Mouse (Mus musculus) kidney, embryonic 16.5 days (tissue): ENCODE results near the gene Espl1. TPM values are rescaled to one million over a fixed set of nuclear protein-coding genes. Genes with fewer than 3 reads are reported as not detected.
A peak's percentile ranks its signal among the peaks of the same experiment; 100 is the strongest.

Experiments used
- ATAC-seq: fragments of 200-750 bp; cut with Nextera tagmentation; 2 replicates; pipeline ENCODE4 v1.8.0; 2017; ENCODE audit warnings: moderate TSS enrichment; ENCODE audit not compliant: low FRiP score, low TSS enrichment
- H3K27ac ChIP-seq: fragments of 300-500 bp; sonication (generic); 2 replicates; pipeline ENCODE4 v1.5.1; 2014; ENCODE audit warnings: low read length
- H3K27me3 ChIP-seq: fragments of 300-500 bp; sonication (generic); 2 replicates; pipeline ENCODE4 v1.6.1; 2014; ENCODE audit warnings: low read length, control low read depth, mixed read lengths; ENCODE audit not compliant: insufficient read depth
- H3K36me3 ChIP-seq: fragments of 300-500 bp; sonication (generic); 2 replicates; pipeline ENCODE4 v1.6.1; 2014; ENCODE audit warnings: low read length, control low read depth, mixed read lengths; ENCODE audit not compliant: insufficient read depth
- H3K4me1 ChIP-seq: fragments of 300-500 bp; sonication (generic); 2 replicates; pipeline ENCODE4 v1.6.1; 2014; ENCODE audit warnings: low read length, control low read depth, mixed read lengths; ENCODE audit not compliant: insufficient read depth
- H3K4me2 ChIP-seq: fragments of 300-500 bp; sonication (generic); replicated peaks from 2 replicates; pipeline ENCODE4 v1.6.1; 2014; ENCODE audit warnings: low read depth, low read length
- H3K4me3 ChIP-seq: fragments of 300-500 bp; sonication (generic); 2 replicates; pipeline ENCODE4 v1.5.1; 2014; ENCODE audit warnings: mild to moderate bottlenecking, low read length
- H3K9ac ChIP-seq: fragments of 300-500 bp; sonication (generic); replicated peaks from 2 replicates; pipeline ENCODE4 v1.6.1; 2014; ENCODE audit warnings: low read length
- H3K9me3 ChIP-seq: fragments of 300-500 bp; sonication (generic); 2 replicates; pipeline ENCODE4 v1.6.1; 2016; ENCODE audit warnings: low read length, control low read depth
- WGBS: fragments of 180-500 bp; shearing (Covaris S2); extraction: QIAGEN DNeasy Blood & Tissue Kit; methylation state at CpG from one replicate; pipeline ENCODE4 v1.1.7; 2014; 5-methylcytosine and 5-hydroxymethylcytosine counted together
- polyA plus RNA-seq: library from polyadenylated mRNA; unstranded; fragments of >200 nt; fragmentation: Nextera tagmentation; extraction: Ambion mirVana; gene quantifications from 2 replicates; pipeline ENCODE4 v1.2.1, GENCODE M21; 2015

Gene Espl1
- polyA plus RNA-seq, 1 experiment from 2014 or later: 33.6 TPM

GRCm38 (mm10) chr15:102256431-102257201 is 39.5 kb upstream of the Espl1 start:
- Histone ChIP-seq H3K27me3 (no peaks in the 10 kb centered on the region), H3K36me3 (peaks cover 4% of the 10 kb centered on the region; the same call in 1 of the 2 replicates), H3K27ac (peak overlapping the region; percentile 37), H3K4me3 (peak overlapping the region; percentile 55), H3K4me1 (peaks cover 38% of the 10 kb centered on the region), H3K4me2 (peak overlapping the region; percentile 92), H3K9ac (peak overlapping the region; percentile 67), H3K9me3 (no peaks in the 10 kb centered on the region)
- 9% methylated on average over 22 of the region's 22 CpGs for WGBS
- ATAC-seq: no peak

- peak within 1 kb of the TSS; percentile 55 for H3K4me3 ChIP-seq
- WGBS: 2% methylated on average over 39 of the region's 46 CpGs
- no peaks in the 10 kb centered on the region for H3K9me3 ChIP-seq
- H3K27me3 ChIP-seq: no peaks in the 10 kb centered on the region
- peaks cover 41% of the 10 kb centered on the region for H3K4me1 ChIP-seq
- H3K27ac ChIP-seq: peak within 1 kb of the TSS; percentile 37
- H3K9ac ChIP-seq: peak within 1 kb of the TSS; percentile 67
- peaks cover under 1% of the 10 kb centered on the region; the same call in 1 of the 2 replicates for H3K36me3 ChIP-seq
- H3K4me2 ChIP-seq: peak within 1 kb of the TSS; percentile 92
- ATAC-seq: peak; percentile 60
These were observed 38.6 kb upstream of the Espl1 start, which contains the start of gene Rarg for GRCm38 (mm10) chr15:102257202-102258075. Gene Rarg, minus strand, starts transcription at chr15:102257517.

DNA sequence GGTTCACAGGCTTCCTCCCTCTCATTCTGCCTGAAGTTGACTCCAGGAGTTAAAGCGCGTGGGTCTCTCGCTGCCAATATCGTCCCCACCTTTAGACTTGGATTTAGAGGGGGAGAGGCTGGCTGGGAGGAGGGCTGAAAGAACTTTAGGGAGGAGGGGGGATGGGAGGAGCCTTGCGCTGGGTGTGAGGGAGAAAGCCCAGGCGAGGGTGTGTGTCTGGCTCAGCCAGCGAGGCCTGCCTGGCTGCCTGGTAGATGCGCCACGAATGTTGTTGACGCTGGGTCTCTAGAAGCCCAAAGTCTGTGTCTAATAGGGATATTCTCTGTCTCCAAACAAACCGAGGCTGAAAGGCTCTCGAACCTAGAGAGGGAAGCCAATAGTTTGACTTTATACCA is 38.0 kb upstream of the Espl1 start:
- no peaks in the 10 kb centered on the region for H3K9me3 ChIP-seq
- peak overlapping the region; percentile 67 for H3K9ac ChIP-seq
- ATAC-seq: peak; percentile 53; the same call in 1 of the 2 replicates
- peak overlapping the region; percentile 37 for H3K27ac ChIP-seq
- peak overlapping the region; percentile 92 for H3K4me2 ChIP-seq
- 15% methylated on average over 12 of the region's 12 CpGs for WGBS
- H3K4me1 ChIP-seq: peaks cover 44% of the 10 kb centered on the region
- no peaks in the 10 kb centered on the region for H3K36me3 ChIP-seq
- peak overlapping the region; percentile 55 for H3K4me3 ChIP-seq
- no peaks in the 10 kb centered on the region for H3K27me3 ChIP-seq

- Histone ChIP-seq H3K4me3 (no peak overlapping the region), H3K27me3 (no peaks in the 10 kb centered on the region), H3K4me1 (peaks cover 44% of the 10 kb centered on the region), H3K9me3 (no peaks in the 10 kb centered on the region), H3K36me3 (no peaks in the 10 kb centered on the region), H3K9ac (peak overlapping the region; percentile 27; the same call in 1 of the 2 replicates), H3K4me2 (peak overlapping the region; percentile 92; the same call in 1 of the 2 replicates), H3K27ac (peak overlapping the region; percentile 37; the same call in 1 of the 2 replicates)
- no peak for ATAC-seq
- WGBS: 29% methylated on average over 11 of the region's 11 CpGs
These were observed 37.3 kb upstream of the Espl1 start for GRCm38 (mm10) chr15:102258581-102259253.

DNA sequence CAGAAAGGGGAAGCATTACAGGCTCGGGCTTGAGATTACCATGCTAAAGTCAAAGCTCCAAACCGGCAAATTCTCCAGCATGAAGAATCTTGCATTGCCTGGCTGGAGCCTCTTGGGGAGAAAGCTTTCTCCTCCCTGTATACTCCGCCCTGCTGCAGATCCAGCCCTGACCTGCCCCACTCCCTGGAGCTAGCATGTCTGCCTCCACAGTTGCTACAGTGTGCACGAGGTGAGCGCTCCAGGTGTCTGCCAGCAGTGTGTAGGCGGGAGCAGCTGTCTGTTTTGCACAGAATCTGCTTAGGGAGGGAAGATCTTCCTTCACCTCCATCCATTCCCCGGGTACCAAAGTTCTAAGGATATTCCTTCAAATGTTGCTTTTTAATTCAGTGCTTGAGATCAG is 33.5 kb upstream of the Espl1 start:
- no peak overlapping the region for H3K4me2 ChIP-seq
- H3K4me3 ChIP-seq: no peak overlapping the region
- no peak overlapping the region for H3K9ac ChIP-seq
- H3K36me3 ChIP-seq: no peaks in the 10 kb centered on the region
- H3K27me3 ChIP-seq: no peaks in the 10 kb centered on the region
- H3K4me1 ChIP-seq: peaks cover 22% of the 10 kb centered on the region
- WGBS: 36% methylated on average over 7 of the region's 7 CpGs
- H3K9me3 ChIP-seq: no peaks in the 10 kb centered on the region
- no peak overlapping the region for H3K27ac ChIP-seq
- ATAC-seq: no peak

- Histone ChIP-seq H3K4me3 (no peak overlapping the region), H3K4me1 (peaks cover 18% of the 10 kb centered on the region), H3K9ac (no peak overlapping the region), H3K36me3 (no peaks in the 10 kb centered on the region), H3K27ac (no peak overlapping the region), H3K4me2 (no peak overlapping the region), H3K27me3 (no peaks in the 10 kb centered on the region), H3K9me3 (no peaks in the 10 kb centered on the region)
- no peak for ATAC-seq
- WGBS: 81% methylated on average over 2 of the region's 2 CpGs
These were observed 33.0 kb upstream of the Espl1 start for GRCm38 (mm10) chr15:102263037-102263436.

GRCm38 (mm10) chr15:102265548-102265947 is 30.5 kb upstream of the Espl1 start:
- Histone ChIP-seq H3K4me3 (no peak overlapping the region), H3K9me3 (no peaks in the 10 kb centered on the region), H3K27me3 (0 out of 2 replicates have a peak, but pooled peaks cover under 1% of the 10 kb centered on the region), H3K4me1 (peaks cover 13% of the 10 kb centered on the region), H3K4me2 (no peak overlapping the region), H3K36me3 (no peaks in the 10 kb centered on the region), H3K9ac (no peak overlapping the region), H3K27ac (no peak overlapping the region)
- WGBS: 90% methylated on average over 5 of the region's 5 CpGs
- no peak for ATAC-seq

- 6% methylated on average over 19 of the region's 21 CpGs for WGBS
- H3K27ac ChIP-seq: no peak within 1 kb of the TSS
- 0 out of 2 replicates have a peak, but pooled peaks cover 2% of the 10 kb centered on the region for H3K27me3 ChIP-seq
- ATAC-seq: peak; percentile 81
- peak within 1 kb of the TSS; percentile 60 for H3K9ac ChIP-seq
- H3K9me3 ChIP-seq: no peaks in the 10 kb centered on the region
- peak within 1 kb of the TSS; percentile 60 for H3K4me2 ChIP-seq
- peak within 1 kb of the TSS; percentile 39 for H3K4me3 ChIP-seq
- peaks cover 18% of the 10 kb centered on the region for H3K4me1 ChIP-seq
- H3K36me3 ChIP-seq: no peaks in the 10 kb centered on the region
These were observed 25.6 kb upstream of the Espl1 start, which contains the start of gene Gm9918 for GRCm38 (mm10) chr15:102270274-102270960. Gene Gm9918, plus strand, starts transcription at chr15:102270563.

DNA sequence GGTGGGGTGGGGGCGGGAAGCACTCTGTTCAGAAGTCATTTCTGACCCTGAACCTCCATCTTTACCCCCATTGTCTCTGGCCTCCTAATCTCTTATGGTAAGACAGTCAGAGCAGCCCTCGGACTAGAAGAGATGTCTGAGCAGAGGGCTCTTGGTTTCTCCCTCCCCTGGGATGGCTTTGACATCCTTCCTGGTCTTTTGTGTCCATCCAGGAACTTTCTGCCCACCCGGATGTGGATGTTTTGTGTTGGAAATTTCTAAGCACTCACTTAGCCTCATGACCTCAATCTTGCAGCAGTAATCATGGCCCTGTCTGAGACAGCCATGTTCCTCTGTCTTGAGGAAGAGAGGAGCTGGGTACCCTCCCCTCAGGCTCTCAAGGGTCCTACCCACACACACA is 24.6 kb upstream of the Espl1 start:
- Histone ChIP-seq H3K9ac (no peak overlapping the region), H3K36me3 (no peaks in the 10 kb centered on the region), H3K27me3 (0 out of 2 replicates have a peak, but pooled peaks cover 2% of the 10 kb centered on the region), H3K4me1 (peaks cover 18% of the 10 kb centered on the region), H3K4me2 (peak overlapping the region; percentile 60), H3K4me3 (peak overlapping the region; percentile 39; the same call in 1 of the 2 replicates), H3K9me3 (no peaks in the 10 kb centered on the region), H3K27ac (no peak overlapping the region)
- WGBS: 23% methylated on average over 3 of the region's 3 CpGs
- ATAC-seq: no peak
